Mouse (Mus musculus) limb, embryonic 14.5 days (tissue): ENCODE data around the gene Ttll3. TPM values are rescaled to one million over a fixed set of nuclear protein-coding genes. Genes with fewer than 3 reads are reported as not detected.

Source experiments
- ATAC-seq: fragments of 200-750 bp; cut with Nextera tagmentation; 2 replicates; pipeline ENCODE4 v1.8.0; 2017; ENCODE audit warnings: low read depth, moderate number of reproducible peaks, moderate TSS enrichment; ENCODE audit not compliant: low FRiP score
- DNase-seq: peaks from one replicate; pipeline ENCODE4 v3.0.0-alpha.2; 2015; ENCODE audit warnings: low spot score
- H3K27ac ChIP-seq: fragments of 300-500 bp; sonication (generic); replicated peaks from 2 replicates; pipeline ENCODE4 v1.5.1; 2014; ENCODE audit warnings: low read depth, mild to moderate bottlenecking, low read length, moderate library complexity, mixed read lengths
- H3K27me3 ChIP-seq: fragments of 300-500 bp; sonication (generic); 2 replicates; pipeline ENCODE4 v1.6.1; 2014; ENCODE audit warnings: low read length, mixed read lengths; ENCODE audit not compliant: control insufficient read depth, insufficient read depth
- H3K36me3 ChIP-seq: fragments of 300-500 bp; sonication (generic); 2 replicates; pipeline ENCODE4 v1.6.1; 2014; ENCODE audit warnings: mild to moderate bottlenecking, low read length, moderate library complexity, mixed read lengths; ENCODE audit not compliant: control insufficient read depth, insufficient read depth
- H3K4me1 ChIP-seq: fragments of 300-500 bp; sonication (generic); 2 replicates; pipeline ENCODE4 v1.6.1; 2014; ENCODE audit warnings: antibody characterized with exemption, low read length, mixed read lengths; ENCODE audit not compliant: control insufficient read depth, insufficient read depth
- H3K4me2 ChIP-seq: fragments of 300-500 bp; sonication (generic); replicated peaks from 2 replicates; pipeline ENCODE4 v1.6.1; 2014; ENCODE audit warnings: low read depth, mild to moderate bottlenecking, low read length, moderate library complexity; ENCODE audit not compliant: severe bottlenecking
- H3K4me3 ChIP-seq: fragments of 300-500 bp; sonication (generic); replicated peaks from 2 replicates; pipeline ENCODE4 v1.5.1; 2014; ENCODE audit warnings: low read length
- H3K9ac ChIP-seq: fragments of 300-500 bp; sonication (generic); 2 replicates; pipeline ENCODE4 v1.6.1; 2014; ENCODE audit warnings: mild to moderate bottlenecking, low read depth, low read length, moderate library complexity; ENCODE audit not compliant: severe bottlenecking
- H3K9me3 ChIP-seq: fragments of 300-500 bp; sonication (generic); 2 replicates; pipeline ENCODE4 v1.6.1; 2016; ENCODE audit warnings: low read length; ENCODE audit not compliant: control insufficient read depth
- POLR2A ChIP-seq: fragments of 200-500 bp; IDR thresholded peaks from 2 replicates; pipeline ENCODE4 v1.8.0; 2012; ENCODE audit warnings: inconsistent platforms, mild to moderate bottlenecking, moderate library complexity, borderline replicate concordance; ENCODE audit not compliant: insufficient read depth, insufficient read length; ENCODE audit errors: extremely low read depth
- WGBS: fragments of 180-500 bp; shearing (Covaris S2); extraction: QIAGEN DNeasy Blood & Tissue Kit; methylation state at CpG from one replicate; pipeline ENCODE4 v1.1.7; 2014; 5-methylcytosine and 5-hydroxymethylcytosine counted together
- polyA plus RNA-seq, 2 experiments: library from polyadenylated mRNA; depleted of rRNA in 1 of 2; stranded (reverse) in 1 of 2; unstranded in 1 of 2; fragments of >200 nt; fragmentation: Nextera tagmentation in 1 of 2; extraction: Ambion mirVana in 1 of 2; gene quantifications; 2 replicates each; pipeline versions ENCODE4 v1.2.1 to v1.2.3; 2012 to 2014

Gene Ttll3
- polyA plus RNA-seq, 2 experiments: 2.3 to 21.4 TPM

- no peak for TF ChIP-seq POLR2A
- Histone ChIP-seq H3K9me3 (no peaks in the 10 kb centered on the region), H3K27ac (no peak overlapping the region), H3K4me2 (no peak overlapping the region), H3K9ac (no peak overlapping the region), H3K36me3 (peaks cover 58% of the 10 kb centered on the region), H3K4me3 (no peak overlapping the region), H3K27me3 (no peaks in the 10 kb centered on the region), H3K4me1 (no peaks in the 10 kb centered on the region)
- DNase-seq (no peak), ATAC-seq (no peak)
- 96% methylated on average over 3 of the region's 3 CpGs for WGBS
Observed at GRCm38 (mm10) chr6:113390715-113391114, 1.7 kb downstream of the Ttll3 start.

- H3K4me3 ChIP-seq: peak overlapping the region; percentile 44
- no peak for TF ChIP-seq POLR2A
- H3K9ac ChIP-seq: peak overlapping the region; percentile 73
- DNase-seq (no peak), ATAC-seq (peak; percentile 7; the same call in 1 of the 2 replicates)
- H3K36me3 ChIP-seq: peaks cover 47% of the 10 kb centered on the region
- H3K27ac ChIP-seq: no peak overlapping the region; the same call in 1 of the 2 replicates
- peak overlapping the region; percentile 89 for H3K4me2 ChIP-seq
- WGBS: 26% methylated on average over 10 of the region's 10 CpGs
- no peaks in the 10 kb centered on the region for H3K9me3 ChIP-seq
- H3K27me3 ChIP-seq: no peaks in the 10 kb centered on the region
- no peaks in the 10 kb centered on the region for H3K4me1 ChIP-seq
Observed at GRCm38 (mm10) chr6:113392015-113392386, 2.9 kb downstream of the Ttll3 start.

- Histone ChIP-seq H3K36me3 (peaks cover 42% of the 10 kb centered on the region), H3K27ac (peak overlapping the region; percentile 19; the same call in 1 of the 2 replicates), H3K4me1 (no peaks in the 10 kb centered on the region), H3K4me2 (peak overlapping the region; percentile 89), H3K9me3 (no peaks in the 10 kb centered on the region), H3K4me3 (peak overlapping the region; percentile 44), H3K27me3 (no peaks in the 10 kb centered on the region), H3K9ac (peak overlapping the region; percentile 73)
- 0 out of 2 replicates have a peak, but pooled peaks have one; percentile 27 for TF ChIP-seq POLR2A
- 2% methylated on average over 42 of the region's 51 CpGs for WGBS
- ATAC-seq (peak; percentile 64), DNase-seq (peak; percentile 21)
Observed at GRCm38 (mm10) chr6:113392387-113393071, 3.5 kb downstream of the Ttll3 start.

GRCm38 (mm10) chr6:113393951-113394350, 4.9 kb downstream of the Ttll3 start:
- Histone ChIP-seq H3K9ac (no peak overlapping the region), H3K27me3 (no peaks in the 10 kb centered on the region), H3K4me2 (no peak overlapping the region), H3K4me1 (no peaks in the 10 kb centered on the region), H3K36me3 (peaks cover 30% of the 10 kb centered on the region), H3K27ac (no peak overlapping the region), H3K9me3 (no peaks in the 10 kb centered on the region), H3K4me3 (no peak overlapping the region)
- ATAC-seq (no peak), DNase-seq (no peak)
- WGBS: 85% methylated on average over 6 of the region's 6 CpGs
- no peak for TF ChIP-seq POLR2A

- WGBS: 92% methylated on average over 11 of the region's 11 CpGs
- no peak for ATAC-seq
- Histone ChIP-seq H3K4me1 (no peaks in the 10 kb centered on the region), H3K9me3 (no peaks in the 10 kb centered on the region), H3K4me3 (no peak overlapping the region), H3K9ac (no peak overlapping the region), H3K4me2 (no peak overlapping the region), H3K27ac (no peak overlapping the region), H3K36me3 (peaks cover 22% of the 10 kb centered on the region), H3K27me3 (no peaks in the 10 kb centered on the region)
- DNase-seq: no peak
- no peak for TF ChIP-seq POLR2A
Observed at GRCm38 (mm10) chr6:113394811-113395210, 5.8 kb downstream of the Ttll3 start.

GRCm38 (mm10) chr6:113395501-113395900, 6.4 kb downstream of the Ttll3 start:
- H3K27ac ChIP-seq: no peak overlapping the region
- no peak for DNase-seq
- TF ChIP-seq POLR2A: no peak
- WGBS: 95% methylated on average over 6 of the region's 6 CpGs
- peaks cover 15% of the 10 kb centered on the region for H3K36me3 ChIP-seq
- no peak overlapping the region for H3K9ac ChIP-seq
- no peak overlapping the region for H3K4me2 ChIP-seq
- no peaks in the 10 kb centered on the region for H3K9me3 ChIP-seq
- no peaks in the 10 kb centered on the region for H3K4me1 ChIP-seq
- no peak for ATAC-seq
- H3K4me3 ChIP-seq: no peak overlapping the region
- H3K27me3 ChIP-seq: no peaks in the 10 kb centered on the region
